Mouse (Mus musculus) brain, embryonic 14.5 days (tissue): ENCODE data around the gene Cdh12.
"Not testable (repeated sequence)": the region's sequence is repeated elsewhere in the genome, so short reads cannot be mapped to it uniquely, and the experiment has no call there.

Experiments
- CTCF ChIP-seq: fragments of 200-500 bp; IDR thresholded peaks from 2 replicates; pipeline ENCODE4 v1.5.1; 2012; ENCODE audit warnings: inconsistent platforms, mild to moderate bottlenecking, moderate library complexity, borderline replicate concordance; ENCODE audit not compliant: insufficient read depth, insufficient read length; ENCODE audit errors: extremely low read depth
- POLR2A ChIP-seq: fragments of 200-500 bp; IDR thresholded peaks from 2 replicates; pipeline ENCODE4 v1.6.1; 2012; ENCODE audit warnings: mild to moderate bottlenecking, inconsistent platforms, borderline replicate concordance; ENCODE audit not compliant: poor library complexity, insufficient read depth, insufficient read length, severe bottlenecking; ENCODE audit errors: extremely low read depth

- not testable (repeated sequence) for TF ChIP-seq CTCF, POLR2A
Measured at GRCm38 (mm10) chr15:21210089-21210488, 761.0 kb downstream of the Cdh12 start.
